Mouse (Mus musculus): ENCODE measurements around the gene Map6. TPM values are rescaled to one million over a fixed set of nuclear protein-coding genes. Genes with fewer than 3 reads are reported as not detected.
A peak's percentile ranks its signal among the peaks of the same experiment; 100 is the strongest.
"Not testable (repeated sequence)": the region's sequence is repeated elsewhere in the genome, so short reads cannot be mapped to it uniquely, and the experiment has no call there.

Map6 gene
- polyA plus RNA-seq, 1 experiment: 5.1 TPM

GRCm38 (mm10) chr7:99360803-99361414 is 93.7 kb downstream of the Map6 start:
- peaks cover 6% of the 10 kb centered on the region for H3K4me1 ChIP-seq (ENCODE audit: control insufficient read depth, insufficient read depth, low read length)
- no peak for TF ChIP-seq POLR2A (IDR thresholded peaks at IDR 0.05; ENCODE audit: control insufficient read depth, low read depth, low read length)
- no peak for TF ChIP-seq CTCF (IDR thresholded peaks at IDR 0.05; ENCODE audit: control insufficient read depth, insufficient read depth, insufficient replicate concordance, low read depth, low read length)
- peak overlapping the region; percentile 39; the same call in 1 of the 2 replicates for H3K27ac ChIP-seq (ENCODE audit: control insufficient read depth, insufficient read depth, low read depth, low read length)
- no peaks in the 10 kb centered on the region for H3K27me3 ChIP-seq (ENCODE audit: control insufficient read depth, insufficient read depth, low read length)
- H3K36me3 ChIP-seq (ENCODE audit: control insufficient read depth, insufficient read depth, low read length): no peaks in the 10 kb centered on the region
- H3K4me3 ChIP-seq (ENCODE audit: control insufficient read depth, low read depth, low read length): no peak overlapping the region

GRCm38 (mm10) chr7:99362137-99362536 is 94.9 kb downstream of the Map6 start:
- H3K27ac ChIP-seq (ENCODE audit: control insufficient read depth, insufficient read depth, low read depth, low read length): no peak overlapping the region
- TF ChIP-seq POLR2A (IDR thresholded peaks at IDR 0.05; ENCODE audit: control insufficient read depth, low read depth, low read length) (no peak), CTCF (IDR thresholded peaks at IDR 0.05; ENCODE audit: control insufficient read depth, insufficient read depth, insufficient replicate concordance, low read depth, low read length) (no peak)

GRCm38 (mm10) chr7:99365069-99365468 is 97.8 kb downstream of the Map6 start:
- Histone ChIP-seq H3K4me1 (ENCODE audit: control insufficient read depth, insufficient read depth, low read length) (0 out of 2 replicates have a peak, but pooled peaks cover 2% of the 10 kb centered on the region), H3K36me3 (ENCODE audit: control insufficient read depth, insufficient read depth, low read length) (no peaks in the 10 kb centered on the region), H3K4me3 (ENCODE audit: control insufficient read depth, low read depth, low read length) (no peak overlapping the region), H3K27me3 (ENCODE audit: control insufficient read depth, insufficient read depth, low read length) (no peaks in the 10 kb centered on the region), H3K27ac (ENCODE audit: control insufficient read depth, insufficient read depth, low read depth, low read length) (no peak overlapping the region)
- TF ChIP-seq POLR2A (IDR thresholded peaks at IDR 0.05; ENCODE audit: control insufficient read depth, low read depth, low read length): no peak
- TF ChIP-seq CTCF (IDR thresholded peaks at IDR 0.05; ENCODE audit: control insufficient read depth, insufficient read depth, insufficient replicate concordance, low read depth, low read length): peak; percentile 87; the same call in 1 of the 2 replicates

More at GRCm38 (mm10) chr7:99362137-99362536, 94.9 kb downstream of the Map6 start:
- Histone ChIP-seq H3K4me1 (ENCODE audit: control insufficient read depth, insufficient read depth, low read length) (0 out of 2 replicates have a peak, but pooled peaks cover 2% of the 10 kb centered on the region), H3K27me3 (ENCODE audit: control insufficient read depth, insufficient read depth, low read length) (no peaks in the 10 kb centered on the region), H3K4me3 (ENCODE audit: control insufficient read depth, low read depth, low read length) (no peak overlapping the region), H3K36me3 (ENCODE audit: control insufficient read depth, insufficient read depth, low read length) (no peaks in the 10 kb centered on the region)

- Histone ChIP-seq H3K36me3 (ENCODE audit: control insufficient read depth, insufficient read depth, low read length) (no peaks in the 10 kb centered on the region), H3K27me3 (ENCODE audit: control insufficient read depth, insufficient read depth, low read length) (no peaks in the 10 kb centered on the region), H3K27ac (ENCODE audit: control insufficient read depth, insufficient read depth, low read depth, low read length) (no peak overlapping the region), H3K4me1 (ENCODE audit: control insufficient read depth, insufficient read depth, low read length) (0 out of 2 replicates have a peak, but pooled peaks cover 2% of the 10 kb centered on the region), H3K4me3 (ENCODE audit: control insufficient read depth, low read depth, low read length) (no peak overlapping the region)
- no peak for TF ChIP-seq POLR2A (IDR thresholded peaks at IDR 0.05; ENCODE audit: control insufficient read depth, low read depth, low read length)
- no peak for TF ChIP-seq CTCF (IDR thresholded peaks at IDR 0.05; ENCODE audit: control insufficient read depth, insufficient read depth, insufficient replicate concordance, low read depth, low read length)
Observed at GRCm38 (mm10) chr7:99366716-99367115, 99.5 kb downstream of the Map6 start.

GRCm38 (mm10) chr7:99374325-99374724 is 107.1 kb downstream of the Map6 start:
- not testable (repeated sequence) for H3K27me3 ChIP-seq (ENCODE audit: control insufficient read depth, insufficient read depth, low read length); H3K27ac ChIP-seq (ENCODE audit: control insufficient read depth, insufficient read depth, low read depth, low read length); H3K4me3 ChIP-seq (ENCODE audit: control insufficient read depth, low read depth, low read length); H3K4me1 ChIP-seq (ENCODE audit: control insufficient read depth, insufficient read depth, low read length); H3K36me3 ChIP-seq (ENCODE audit: control insufficient read depth, insufficient read depth, low read length)

- Histone ChIP-seq H3K27me3 (ENCODE audit: control insufficient read depth, insufficient read depth, low read length) (no peaks in the 10 kb centered on the region), H3K4me3 (ENCODE audit: control insufficient read depth, low read depth, low read length) (no peak overlapping the region), H3K36me3 (ENCODE audit: control insufficient read depth, insufficient read depth, low read length) (no peaks in the 10 kb centered on the region), H3K27ac (ENCODE audit: control insufficient read depth, insufficient read depth, low read depth, low read length) (no peak overlapping the region), H3K4me1 (ENCODE audit: control insufficient read depth, insufficient read depth, low read length) (peaks cover 1% of the 10 kb centered on the region)
- no peak for TF ChIP-seq POLR2A (IDR thresholded peaks at IDR 0.05; ENCODE audit: control insufficient read depth, low read depth, low read length)
- peak; percentile 78; the same call in 1 of the 2 replicates for TF ChIP-seq CTCF (IDR thresholded peaks at IDR 0.05; ENCODE audit: control insufficient read depth, insufficient read depth, insufficient replicate concordance, low read depth, low read length)
Observed at GRCm38 (mm10) chr7:99375455-99375854, 108.2 kb downstream of the Map6 start.

GRCm38 (mm10) chr7:99378870-99379269 is 111.6 kb downstream of the Map6 start:
- Histone ChIP-seq H3K4me3 (ENCODE audit: control insufficient read depth, low read depth, low read length) (no peak overlapping the region), H3K27me3 (ENCODE audit: control insufficient read depth, insufficient read depth, low read length) (no peaks in the 10 kb centered on the region), H3K36me3 (ENCODE audit: control insufficient read depth, insufficient read depth, low read length) (no peaks in the 10 kb centered on the region), H3K4me1 (ENCODE audit: control insufficient read depth, insufficient read depth, low read length) (peaks cover 16% of the 10 kb centered on the region), H3K27ac (ENCODE audit: control insufficient read depth, insufficient read depth, low read depth, low read length) (no peak overlapping the region)
- TF ChIP-seq CTCF (IDR thresholded peaks at IDR 0.05; ENCODE audit: control insufficient read depth, insufficient read depth, insufficient replicate concordance, low read depth, low read length): no peak
- no peak for TF ChIP-seq POLR2A (IDR thresholded peaks at IDR 0.05; ENCODE audit: control insufficient read depth, low read depth, low read length)

All from testis, adult 2 months (tissue).